Mouse (Mus musculus) heart, postnatal 0 days (tissue): Measurements from ENCODE around the gene Ran. TPM values are rescaled to one million over a fixed set of nuclear protein-coding genes. Genes with fewer than 3 reads are reported as not detected.

ENCODE experiments used
- ATAC-seq: fragments of 200-750 bp; cut with Nextera tagmentation; 2 replicates; pipeline ENCODE4 v1.8.0; 2017; ENCODE audit warnings: low read depth, moderate number of reproducible peaks, moderate library complexity; ENCODE audit not compliant: insufficient read depth
- DNase-seq: peaks from one replicate; pipeline ENCODE4 v3.0.0-alpha.2; 2016; ENCODE audit warnings: low spot score
- H3K27ac ChIP-seq: fragments of 300-500 bp; sonication (generic); 2 replicates; pipeline ENCODE4 v1.5.1; 2014; ENCODE audit warnings: low read depth, mild to moderate bottlenecking
- H3K27me3 ChIP-seq: fragments of 300-500 bp; sonication (generic); 2 replicates; pipeline ENCODE4 v1.6.1; 2014; ENCODE audit warnings: low read length, mixed read lengths; ENCODE audit not compliant: control insufficient read depth, insufficient read depth
- H3K36me3 ChIP-seq: fragments of 300-500 bp; sonication (generic); replicated peaks from 2 replicates; pipeline ENCODE4 v1.6.1; 2014; ENCODE audit warnings: low read length, mixed read lengths; ENCODE audit not compliant: control insufficient read depth, insufficient read depth
- H3K4me1 ChIP-seq: fragments of 300-500 bp; sonication (generic); 2 replicates; pipeline ENCODE4 v1.6.1; 2014; ENCODE audit warnings: antibody characterized with exemption; ENCODE audit not compliant: control insufficient read depth, insufficient read depth
- H3K4me2 ChIP-seq: fragments of 300-500 bp; sonication (generic); 2 replicates; pipeline ENCODE4 v1.6.1; 2014; ENCODE audit warnings: low read depth, mild to moderate bottlenecking, low read length, moderate library complexity
- H3K4me3 ChIP-seq: fragments of 300-500 bp; sonication (generic); 2 replicates; pipeline ENCODE4 v1.5.1; 2014; ENCODE audit warnings: low read depth, low read length
- H3K9ac ChIP-seq: fragments of 300-500 bp; sonication (generic); replicated peaks from 2 replicates; pipeline ENCODE4 v1.6.1; 2014; ENCODE audit warnings: low read depth, low read length, mixed read lengths
- H3K9me3 ChIP-seq: fragments of 300-500 bp; sonication (generic); replicated peaks from 2 replicates; pipeline ENCODE4 v1.6.1; 2016; ENCODE audit warnings: low read length; ENCODE audit not compliant: control insufficient read depth
- CTCF ChIP-seq: IDR thresholded peaks from 2 replicates; pipeline ENCODE4 v1.5.1; 2016; ENCODE audit warnings: antibody characterized with exemption, control low read depth, low read depth
- EP300 ChIP-seq: IDR thresholded peaks from 2 replicates; pipeline ENCODE4 v1.6.1; 2016; ENCODE audit warnings: antibody characterized with exemption, low read depth
- WGBS: fragments of 180-500 bp; shearing (Covaris S2); extraction: QIAGEN DNeasy Blood & Tissue Kit; methylation state at CpG from one replicate; pipeline ENCODE4 v1.1.7; 2014; 5-methylcytosine and 5-hydroxymethylcytosine counted together
- polyA plus RNA-seq: library from polyadenylated mRNA; unstranded; fragments of >200 nt; fragmentation: Nextera tagmentation; extraction: Ambion mirVana; gene quantifications from 2 replicates; pipeline ENCODE4 v1.2.1, GENCODE M21; 2015
- total RNA-seq: library from RNA; depleted of rRNA; stranded (reverse); fragments of >200 nt; gene quantifications from 2 replicates; pipeline ENCODE4 v1.2.3, GENCODE M21; 2014; ENCODE audit warnings: low replicate concordance

Ran gene
- total and polyA plus RNA-seq, 2 experiments from 2014 or later, result 128 to 188 TPM

- no peaks in the 10 kb centered on the region for H3K36me3 ChIP-seq
- DNase-seq (no peak), ATAC-seq (no peak)
- no peak overlapping the region for H3K4me2 ChIP-seq
- no peak overlapping the region for H3K4me3 ChIP-seq
- H3K9ac ChIP-seq, result no peak overlapping the region
- H3K4me1 ChIP-seq, result no peaks in the 10 kb centered on the region
- no peaks in the 10 kb centered on the region for H3K9me3 ChIP-seq
- 46% methylated on average over 26 of the region's 26 CpGs for WGBS
- H3K27ac ChIP-seq, result no peak overlapping the region
- no peaks in the 10 kb centered on the region for H3K27me3 ChIP-seq
- no peak for TF ChIP-seq CTCF
- TF ChIP-seq EP300, result no peak
These were observed 26.0 kb downstream of the Ran start for GRCm38 (mm10) chr5:129045641-129046580.

- Histone ChIP-seq H3K36me3 (no peaks in the 10 kb centered on the region), H3K27me3 (no peaks in the 10 kb centered on the region), H3K27ac (no peak overlapping the region), H3K4me2 (no peak overlapping the region), H3K4me1 (no peaks in the 10 kb centered on the region), H3K9me3 (no peaks in the 10 kb centered on the region), H3K4me3 (no peak overlapping the region), H3K9ac (no peak overlapping the region)
- ATAC-seq (no peak), DNase-seq (no peak)
- WGBS, result 78% methylated on average over 9 of the region's 9 CpGs
- no peak for TF ChIP-seq CTCF
- TF ChIP-seq EP300, result no peak
These were observed 29.5 kb downstream of the Ran start for GRCm38 (mm10) chr5:129049372-129049771.

- DNase-seq, result no peak
- no peaks in the 10 kb centered on the region for H3K36me3 ChIP-seq
- 73% methylated on average over 3 of the region's 3 CpGs for WGBS
- no peak overlapping the region for H3K4me2 ChIP-seq
- H3K27me3 ChIP-seq, result no peaks in the 10 kb centered on the region
- no peaks in the 10 kb centered on the region for H3K4me1 ChIP-seq
- ATAC-seq, result no peak
- TF ChIP-seq EP300 (no peak), CTCF (no peak)
- no peak overlapping the region for H3K4me3 ChIP-seq
- no peaks in the 10 kb centered on the region for H3K9me3 ChIP-seq
- H3K27ac ChIP-seq, result no peak overlapping the region
- H3K9ac ChIP-seq, result no peak overlapping the region
These were observed 32.0 kb downstream of the Ran start for GRCm38 (mm10) chr5:129051910-129052309.

GRCm38 (mm10) chr5:129052636-129053355 lies 32.9 kb downstream of the Ran start:
- 36% methylated on average over 20 of the region's 20 CpGs for whole genome bisulfite sequencing

GRCm38 (mm10) chr5:129054675-129055284 lies 34.9 kb downstream of the Ran start:
- H3K4me1 ChIP-seq, result no peaks in the 10 kb centered on the region

More at GRCm38 (mm10) chr5:129052636-129053355, 32.9 kb downstream of the Ran start:
- Histone ChIP-seq H3K4me2 (no peak overlapping the region), H3K27ac (no peak overlapping the region), H3K4me1 (no peaks in the 10 kb centered on the region), H3K9ac (no peak overlapping the region), H3K4me3 (no peak overlapping the region), H3K27me3 (no peaks in the 10 kb centered on the region), H3K36me3 (no peaks in the 10 kb centered on the region), H3K9me3 (no peaks in the 10 kb centered on the region)
- no peak for TF ChIP-seq EP300
- no peak for TF ChIP-seq CTCF
- ATAC-seq (no peak), DNase-seq (no peak)

More at GRCm38 (mm10) chr5:129054675-129055284, 34.9 kb downstream of the Ran start:
- Histone ChIP-seq H3K27ac (no peak overlapping the region), H3K4me2 (no peak overlapping the region), H3K9me3 (no peaks in the 10 kb centered on the region), H3K36me3 (no peaks in the 10 kb centered on the region), H3K27me3 (no peaks in the 10 kb centered on the region), H3K9ac (no peak overlapping the region), H3K4me3 (no peak overlapping the region)
- DNase-seq (no peak), ATAC-seq (no peak)
- TF ChIP-seq CTCF (no peak), EP300 (no peak)
- 74% methylated on average over 9 of the region's 9 CpGs for WGBS
